Mouse (Mus musculus) monocyte, adult 5-6 weeks (primary cell): ENCODE data around the gene Auts2. TPM values are rescaled to one million over a fixed set of nuclear protein-coding genes. Genes with fewer than 3 reads are reported as not detected.

ENCODE experiments used
- ATAC-seq: fragments of 153-309, 156-312 bp; replicated peaks from 2 replicates; pipeline ENCODE4 v1.8.0; 2017; ENCODE audit warnings: mild to moderate bottlenecking; ENCODE audit not compliant: low TSS enrichment, insufficient number of reproducible peaks, severe bottlenecking, poor library complexity, low FRiP score
- total RNA-seq: library from RNA; stranded (forward); fragments of 200-1000, 200-491, 200-594 nt; gene quantifications from 3 replicates; pipeline ENCODE4 v1.2.3, GENCODE M21; 2017

The Auts2 gene
- total RNA-seq, 1 experiment from 2014 or later = not detected

DNA sequence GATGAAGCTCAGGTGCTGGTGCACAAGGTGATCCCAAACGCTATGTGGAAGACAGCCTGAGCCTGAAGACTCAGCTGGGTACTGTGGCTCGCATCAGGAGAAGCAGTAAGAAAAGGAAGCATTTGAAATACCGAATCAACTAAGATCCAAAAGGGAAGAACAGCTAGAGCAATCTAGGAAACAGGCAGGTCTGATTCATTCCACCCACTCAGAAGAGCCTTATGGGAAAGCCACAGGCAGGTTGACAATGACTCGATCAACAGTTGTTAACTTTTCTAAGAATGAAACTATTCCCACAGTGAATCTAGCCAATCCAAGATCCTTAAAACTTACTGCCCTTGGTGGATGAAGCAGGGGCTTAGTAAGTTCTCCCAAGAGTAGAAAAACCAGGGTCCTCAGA is 243.4 kb downstream of the Auts2 start:
- ATAC-seq = no peak

DNA sequence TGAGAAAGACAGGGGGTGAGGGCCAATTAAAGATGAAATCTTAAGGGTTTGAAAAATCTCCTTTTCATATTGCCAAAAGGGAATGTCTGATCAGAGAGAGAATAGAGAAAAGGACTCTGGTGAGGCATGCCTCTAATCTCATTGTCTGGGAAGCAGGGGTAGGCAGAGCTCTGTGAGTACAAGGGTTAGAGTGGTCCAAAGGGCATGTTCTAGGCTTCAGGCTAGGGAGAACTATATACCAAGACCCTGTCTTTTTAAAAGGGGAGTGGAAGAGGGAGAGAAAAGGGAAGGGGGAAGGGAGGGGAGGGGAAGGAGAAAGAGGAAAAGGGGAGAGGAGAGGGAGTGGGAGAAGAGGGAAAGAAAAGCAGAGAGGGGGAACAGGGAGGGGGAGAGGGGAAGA is 244.1 kb downstream of the Auts2 start:
- no peak for ATAC-seq

DNA sequence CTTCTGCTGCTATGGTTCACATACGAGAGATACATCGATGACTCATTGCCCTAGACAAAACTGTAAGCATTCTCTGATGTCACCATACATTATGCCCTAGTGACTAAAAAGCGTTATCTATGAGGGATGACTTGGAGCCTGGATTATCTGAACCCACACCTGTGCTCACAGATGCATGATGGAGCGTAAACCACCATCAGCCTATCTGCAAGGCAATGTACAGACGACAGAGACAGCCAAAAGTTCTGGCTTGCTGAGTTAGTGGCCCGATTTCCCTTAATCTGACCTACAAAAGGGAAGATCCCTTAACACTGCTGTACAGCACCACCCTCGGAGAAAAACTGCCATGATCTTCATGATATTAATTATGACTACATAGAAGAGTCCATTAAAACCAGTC is 245.8 kb downstream of the Auts2 start:
- no peak for ATAC-seq

DNA sequence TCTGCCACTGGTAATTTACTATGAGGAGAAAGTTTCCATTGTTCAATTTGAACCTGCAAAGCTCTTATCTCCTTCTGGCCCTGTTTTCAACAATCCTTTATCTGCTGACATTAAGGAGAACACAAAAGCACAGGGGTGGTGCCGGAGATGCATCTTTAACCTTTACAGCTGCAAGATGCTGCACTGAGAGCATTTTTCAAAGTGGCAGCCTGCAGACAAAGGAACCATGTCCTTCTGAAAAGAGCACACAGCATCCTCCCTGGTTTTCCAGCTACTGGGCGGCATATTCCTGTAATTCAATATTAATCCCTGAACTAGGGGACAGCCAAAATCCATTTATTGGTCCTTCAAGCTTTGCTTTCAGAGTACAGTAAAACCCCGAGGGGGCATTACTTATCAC is 248.7 kb downstream of the Auts2 start:
- ATAC-seq = no peak

DNA sequence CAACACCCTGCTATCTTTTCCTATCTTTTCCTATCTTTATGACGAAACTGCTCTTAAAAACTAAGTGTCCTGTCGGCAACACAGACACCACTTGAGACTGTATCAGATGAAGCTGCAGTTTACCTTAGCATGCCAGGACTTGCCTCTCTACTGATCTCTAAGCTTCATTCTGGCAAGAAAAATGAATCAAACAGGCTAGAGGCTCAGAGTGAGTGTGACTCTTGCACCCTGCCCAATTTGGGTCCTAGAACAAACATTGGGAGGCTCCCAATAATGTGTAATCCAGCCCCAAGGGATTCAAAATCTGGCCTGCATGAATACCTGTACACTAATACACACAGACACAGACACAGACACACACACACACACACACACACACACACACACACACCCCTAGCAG is 250.2 kb downstream of the Auts2 start:
- ATAC-seq = no peak

DNA sequence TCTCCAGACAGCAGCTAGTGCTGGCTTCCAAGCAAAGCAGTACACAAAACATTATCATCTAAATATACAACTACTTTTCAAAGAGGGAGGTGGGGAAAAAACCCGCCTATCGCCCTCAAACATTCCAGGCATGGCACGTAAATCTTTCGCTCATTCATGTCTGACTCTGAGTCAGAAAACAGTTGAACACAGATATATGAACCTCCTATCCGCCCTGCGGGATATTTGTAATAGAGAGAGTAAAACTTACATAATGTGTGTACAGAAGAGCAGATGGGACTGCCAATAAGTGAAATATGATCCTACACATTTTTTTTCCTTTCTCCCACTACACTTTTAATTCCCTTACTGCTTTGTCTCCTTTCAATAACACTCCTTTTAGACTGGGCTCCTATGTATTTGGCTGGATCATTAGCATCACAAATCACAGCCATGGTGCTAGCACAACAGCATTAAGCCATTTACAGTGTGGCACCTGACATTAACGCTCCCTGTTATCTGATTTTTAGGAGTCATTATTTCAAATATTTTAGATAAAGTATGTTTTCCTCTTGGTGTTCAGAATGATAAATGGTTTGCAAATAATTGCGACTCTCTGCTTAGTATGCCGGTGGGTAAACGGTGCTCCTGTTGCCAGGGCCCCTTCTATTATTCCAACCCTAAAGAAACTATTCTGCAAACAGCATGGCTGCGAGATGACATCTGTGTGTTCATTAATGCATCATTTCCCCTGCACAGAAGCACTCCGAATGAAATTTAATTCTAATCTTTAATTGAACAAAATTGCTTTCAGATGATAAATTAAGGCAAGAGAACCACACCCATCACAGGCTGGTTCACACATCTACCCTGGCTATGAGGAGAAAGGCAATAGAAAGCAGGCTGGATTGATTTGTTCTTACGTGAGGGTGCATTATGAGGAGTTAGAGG is 252.3 kb downstream of the Auts2 start:
- ATAC-seq = no peak

DNA sequence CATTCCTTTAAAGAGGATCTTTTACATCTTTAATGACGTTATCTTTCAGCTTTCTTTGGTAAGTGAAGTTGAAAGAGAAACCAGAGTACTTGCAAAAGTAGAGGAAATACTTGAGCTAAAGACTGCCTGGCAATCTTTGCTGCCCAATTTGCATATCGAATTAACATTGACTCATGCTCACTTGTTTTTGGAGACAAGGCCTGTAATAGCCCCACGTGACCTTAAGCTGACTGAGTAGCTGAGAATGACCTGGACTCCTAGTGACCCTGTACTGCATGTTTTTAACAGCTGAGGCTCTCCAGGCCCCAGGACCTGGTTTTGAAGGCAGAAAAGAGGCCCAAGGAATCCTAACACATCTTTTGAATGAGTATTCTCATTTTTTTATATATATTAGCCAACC is 259.4 kb downstream of the Auts2 start:
- ATAC-seq = no peak

DNA sequence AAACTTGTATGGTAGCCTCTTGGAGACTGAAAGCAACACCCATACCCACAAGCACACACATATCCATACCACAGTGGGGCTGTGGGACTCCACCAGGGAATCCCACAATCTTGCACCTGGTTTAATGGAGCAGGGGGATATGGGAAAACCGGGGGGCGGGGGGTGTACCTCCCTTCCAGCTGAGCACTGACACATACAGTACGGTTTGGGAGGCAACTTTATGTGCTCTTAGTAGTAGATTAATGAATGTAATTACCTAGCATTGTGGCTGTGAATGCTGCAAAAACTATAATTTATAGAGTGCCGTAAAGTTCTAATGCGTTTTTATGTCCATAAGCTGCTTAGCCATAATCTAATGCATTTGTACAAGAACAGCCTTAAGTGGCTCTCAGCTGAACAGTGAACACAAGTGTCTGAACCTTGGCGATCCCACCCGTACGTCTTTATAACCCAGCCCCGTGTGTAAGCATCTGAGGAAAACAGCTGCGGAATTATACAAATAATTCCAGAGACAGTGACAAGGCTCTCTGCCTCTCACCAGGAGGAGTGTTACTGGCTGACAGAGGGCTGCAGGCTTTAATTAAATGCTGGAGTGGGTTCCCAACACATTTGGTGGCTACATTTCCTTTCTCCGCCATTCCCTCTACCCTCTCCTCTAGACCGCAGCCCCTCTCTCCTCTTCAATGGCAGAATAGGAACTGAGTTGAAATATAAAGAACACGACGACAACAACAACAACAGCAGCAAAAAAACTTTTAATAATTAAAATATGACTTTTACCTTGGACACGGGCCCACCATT is 268.8 kb downstream of the Auts2 start:
- no peak for ATAC-seq

DNA sequence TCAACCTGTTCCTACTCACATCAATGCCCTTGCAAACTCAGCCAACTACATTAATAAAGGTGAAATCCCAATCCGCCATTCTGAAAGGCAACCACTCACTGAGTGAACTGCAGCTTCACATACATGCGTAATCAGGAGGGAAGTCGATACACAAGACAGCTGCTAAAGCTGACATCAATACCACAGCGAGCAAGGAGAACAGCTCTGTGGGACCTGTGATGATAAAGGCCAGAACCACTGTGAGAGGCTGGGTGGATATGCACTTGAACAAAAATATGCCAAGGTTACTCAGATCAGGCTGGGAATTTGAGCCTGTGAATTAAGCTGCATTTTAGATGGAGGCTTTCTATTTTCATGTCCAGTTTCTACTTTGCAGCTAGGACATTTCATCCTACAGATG is 271.0 kb downstream of the Auts2 start:
- no peak for ATAC-seq

DNA sequence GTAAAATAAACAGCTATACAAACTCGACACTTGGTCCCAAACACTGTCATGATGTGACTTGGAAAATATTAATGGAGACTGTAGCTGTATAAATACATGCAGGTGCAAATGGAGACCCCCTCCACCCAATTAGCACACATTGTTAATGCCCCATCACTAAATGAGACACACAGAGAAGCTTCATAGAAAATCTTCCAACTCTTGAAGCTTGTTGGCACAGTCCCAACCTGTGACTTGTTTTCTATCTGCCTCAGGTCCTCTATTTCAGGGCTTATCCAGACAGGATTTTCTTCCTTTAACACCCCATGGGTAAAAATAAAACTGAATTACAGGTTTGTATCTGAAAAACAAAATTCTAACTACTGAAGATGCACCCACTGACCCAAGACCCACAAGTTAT is 272.2 kb downstream of the Auts2 start:
- ATAC-seq = no peak

DNA sequence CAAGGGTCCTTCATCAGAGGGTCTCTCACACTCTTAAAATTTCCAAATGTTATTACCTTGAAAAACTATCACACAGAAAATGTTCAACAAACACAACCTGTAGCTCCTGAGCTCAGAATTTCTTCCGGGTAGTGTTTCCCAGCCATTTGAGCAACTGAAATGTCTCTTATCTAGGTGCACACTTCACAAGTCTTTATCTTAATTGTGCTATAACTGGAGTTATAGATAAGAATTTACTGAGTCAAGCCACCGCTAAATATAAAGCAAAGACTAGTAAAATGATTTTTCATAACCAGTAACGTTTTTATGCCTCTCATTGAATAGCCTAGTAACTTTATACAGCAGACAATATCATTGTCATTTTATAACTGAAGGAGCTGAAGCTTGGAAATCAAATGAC is 273.1 kb downstream of the Auts2 start:
- no peak for ATAC-seq

DNA sequence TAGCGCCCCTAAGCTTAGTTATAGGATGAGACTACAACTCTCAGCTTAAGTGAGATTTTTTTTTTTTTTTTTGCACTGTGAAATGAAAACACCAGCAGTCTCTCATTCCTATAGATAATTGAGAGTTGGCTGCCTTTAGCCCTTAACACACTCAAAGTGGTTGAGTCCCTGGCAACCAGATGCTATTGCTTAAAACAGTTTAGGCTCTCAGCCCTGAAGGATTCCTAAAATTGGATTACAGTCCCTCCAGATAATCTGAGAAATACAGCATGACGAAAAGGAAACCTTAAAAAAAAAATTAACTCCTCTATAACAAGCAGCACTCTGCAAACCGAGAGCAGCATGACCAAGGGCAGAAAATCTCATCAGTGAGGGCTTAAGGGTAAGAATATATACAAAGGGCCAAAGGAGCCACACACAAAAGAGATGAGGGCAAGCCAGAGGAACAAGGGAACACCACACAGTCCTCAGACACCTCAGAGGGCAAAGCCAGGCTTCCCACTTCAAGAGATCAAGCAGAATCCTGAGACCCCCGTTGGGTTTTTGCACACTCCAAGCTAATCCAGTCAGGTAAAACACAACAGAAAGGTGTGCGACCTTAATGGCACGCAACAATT is 274.7 kb downstream of the Auts2 start:
- no peak for ATAC-seq

DNA sequence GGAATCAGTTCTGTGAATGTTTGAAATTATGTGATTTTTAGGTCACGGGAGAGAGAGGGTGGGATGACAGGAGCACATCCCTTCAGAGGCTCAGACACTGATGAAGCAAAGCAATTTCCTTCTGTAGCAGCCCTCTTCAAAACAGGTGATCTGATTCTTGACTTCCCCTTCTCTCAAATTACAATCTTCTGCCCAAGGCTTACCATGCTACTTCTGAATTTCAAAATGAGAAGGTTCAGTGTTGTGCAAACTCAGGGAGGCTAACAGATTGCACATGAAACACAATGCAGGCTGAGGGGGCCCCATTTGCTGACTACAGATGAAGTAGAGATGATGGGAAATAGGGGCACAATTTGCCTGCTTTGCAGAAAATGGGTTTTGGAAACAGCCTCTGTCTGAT is 278.1 kb downstream of the Auts2 start:
- ATAC-seq = no peak

DNA sequence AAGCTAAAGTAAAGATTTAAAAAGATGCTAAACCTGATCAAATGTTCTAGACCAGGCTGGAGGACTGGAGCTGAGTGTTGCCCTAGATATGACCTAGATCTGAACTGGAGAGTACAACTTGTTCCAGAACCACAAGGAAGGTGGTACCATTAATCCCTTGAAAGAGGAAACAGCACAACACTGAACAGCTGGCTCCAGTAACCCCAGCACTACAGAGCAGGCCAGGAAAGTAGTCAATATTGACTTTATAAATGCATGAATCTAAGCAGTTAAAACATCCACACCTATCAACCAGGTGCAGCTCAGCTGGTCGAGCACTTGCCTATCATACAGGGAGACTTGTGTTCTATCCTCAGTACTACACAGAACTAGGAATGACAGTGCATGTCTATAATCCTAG is 281.4 kb downstream of the Auts2 start:
- ATAC-seq = no peak

DNA sequence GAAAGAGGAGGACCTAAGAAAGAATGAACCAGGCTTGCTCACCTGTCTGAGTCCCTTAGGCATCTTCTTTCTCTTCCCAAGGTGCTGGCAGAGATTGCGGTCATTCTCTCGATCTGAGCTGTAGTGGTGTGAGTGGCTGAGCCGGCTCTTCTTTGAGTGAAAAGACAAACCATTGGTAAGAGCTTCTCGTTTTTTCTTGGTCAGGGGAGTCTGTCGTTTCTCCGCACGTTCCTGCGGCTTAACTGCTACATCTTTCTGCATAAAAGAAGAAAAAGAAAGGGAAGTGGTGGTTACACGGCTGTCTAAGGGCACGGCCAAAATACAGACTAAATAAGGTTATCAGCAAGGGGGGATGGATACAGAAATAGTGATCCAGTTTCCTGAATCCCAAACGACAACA is 284.3 kb downstream of the Auts2 start:
- no peak for ATAC-seq

DNA sequence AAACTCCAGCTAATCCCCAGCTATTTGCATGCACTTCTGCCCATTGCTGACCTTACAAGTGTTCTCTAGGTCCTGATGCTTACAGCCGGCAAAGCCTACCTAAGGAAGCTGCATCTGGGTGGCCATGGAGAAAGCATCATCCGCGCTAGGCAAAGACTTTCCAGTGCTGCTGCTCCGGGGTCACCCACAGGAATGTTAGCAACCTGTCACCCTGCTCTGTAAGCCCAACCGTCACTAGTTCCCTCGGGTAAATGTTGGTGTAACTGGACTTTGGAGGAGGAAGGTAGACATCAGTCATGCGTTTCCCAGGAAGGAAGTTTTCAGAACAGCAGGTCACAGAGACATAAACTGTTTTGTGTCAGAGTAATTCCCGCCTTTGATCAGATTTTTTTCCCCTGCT is 287.6 kb downstream of the Auts2 start:
- ATAC-seq = no peak

DNA sequence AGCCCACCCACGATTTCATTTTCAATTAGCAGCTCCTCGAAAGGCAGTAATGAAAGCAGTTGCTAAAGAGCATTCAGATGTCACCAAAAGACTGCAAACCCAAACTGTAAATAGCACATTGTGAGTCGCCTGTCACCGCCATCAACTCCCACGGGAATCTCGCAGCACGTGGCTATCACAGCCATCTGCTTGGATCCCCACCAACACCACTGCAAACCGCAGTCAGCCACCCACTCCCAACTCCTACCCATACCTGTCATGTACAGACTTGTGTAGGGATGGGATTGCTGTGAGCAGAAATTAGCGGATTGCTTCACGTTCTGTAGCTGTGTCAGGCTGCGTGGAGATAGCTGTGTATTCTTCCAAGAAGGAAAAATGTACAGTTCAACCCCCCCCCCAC is 293.6 kb downstream of the Auts2 start:
- no peak for ATAC-seq

DNA sequence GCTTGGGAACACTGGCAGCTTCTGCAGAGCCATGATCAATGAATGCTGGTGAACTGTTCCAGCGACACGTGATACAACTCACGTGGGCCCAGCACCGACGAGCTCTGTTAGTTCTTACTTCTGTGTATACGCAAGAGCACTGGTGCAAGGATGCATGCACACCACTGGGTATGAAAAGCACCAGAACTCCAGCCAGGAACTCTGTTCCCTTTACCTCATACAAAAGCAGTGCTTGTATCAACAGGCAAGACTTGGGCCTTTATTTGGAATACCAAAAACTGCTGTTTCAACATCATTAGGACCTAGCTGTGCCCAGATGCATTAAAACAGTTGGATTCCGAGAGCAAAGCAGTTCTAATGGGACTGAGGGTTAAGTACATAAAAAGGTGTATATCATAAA is 295.1 kb downstream of the Auts2 start:
- ATAC-seq = no peak

DNA sequence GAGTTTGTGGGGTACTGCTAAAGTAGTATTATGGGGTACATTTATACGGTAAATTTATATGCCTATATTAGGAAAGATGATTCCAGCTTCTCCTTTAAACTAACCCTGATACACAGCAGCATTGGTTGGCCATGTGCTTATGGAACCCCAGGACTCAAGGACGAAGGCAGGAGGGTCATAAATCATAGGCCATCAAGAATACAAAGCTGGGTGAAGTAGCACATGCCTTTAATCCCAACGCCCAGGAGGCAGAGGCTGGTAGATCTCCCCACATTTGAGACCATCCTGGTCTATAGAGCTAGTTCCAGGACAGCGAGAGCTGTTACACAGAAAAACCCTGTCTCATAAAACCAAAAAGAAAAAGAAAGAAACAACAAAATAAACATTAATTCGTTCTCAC is 307.7 kb downstream of the Auts2 start:
- no peak for ATAC-seq

DNA sequence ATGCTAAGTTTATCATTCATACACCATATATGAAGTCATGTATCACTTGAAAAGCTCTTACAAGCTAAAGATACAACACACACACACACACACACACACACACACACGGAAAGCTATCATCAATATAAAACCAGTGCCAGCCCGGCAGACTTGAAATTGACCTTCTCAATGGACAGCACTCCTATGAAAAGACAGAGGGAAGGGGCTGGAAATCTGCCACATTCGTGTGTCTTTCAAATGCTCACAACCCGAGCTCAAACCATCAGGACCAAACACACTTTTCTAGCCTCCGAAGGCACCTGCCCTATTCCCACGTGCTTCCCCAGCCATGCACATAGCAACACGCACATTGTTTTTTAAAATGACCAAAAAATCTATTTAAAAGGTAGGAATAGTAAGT is 308.7 kb downstream of the Auts2 start:
- no peak for ATAC-seq
